Mouse (Mus musculus) liver, embryonic 14.5 days (tissue): ENCODE measurements at regions not wholly inside any gene's neighbourhood (a gene's known extent, or its start where the extent isn't known, plus 50 kb on each side); places are given as distances from the start of the nearest gene placed in this dataset.

Experiments
- ATAC-seq: fragments of 200-750 bp; cut with Nextera tagmentation; 2 replicates; pipeline ENCODE4 v1.8.0; 2017; ENCODE audit warnings: moderate number of reproducible peaks, mild to moderate bottlenecking, moderate library complexity; ENCODE audit not compliant: insufficient read depth
- DNase-seq, 3 experiments: peaks; one replicate each; pipeline ENCODE4 v3.0.0-alpha.2; 2012 to 2013; ENCODE audit warnings: low read depth in 3 of 3, low spot score in 3 of 3
- H3K27ac ChIP-seq: fragments of 300-500 bp; sonication (generic); 2 replicates; pipeline ENCODE4 v1.5.1; 2014; ENCODE audit warnings: moderate library complexity, mild to moderate bottlenecking, control low read depth, inconsistent platforms
- H3K27me3 ChIP-seq: fragments of 300-500 bp; sonication (generic); 2 replicates; pipeline ENCODE4 v1.6.1; 2014; ENCODE audit warnings: mild to moderate bottlenecking, low read length, moderate library complexity; ENCODE audit not compliant: control insufficient read depth, insufficient read depth
- H3K36me3 ChIP-seq: fragments of 300-500 bp; sonication (generic); replicated peaks from 2 replicates; pipeline ENCODE4 v1.6.1; 2014; ENCODE audit warnings: low read depth; ENCODE audit not compliant: control insufficient read depth, insufficient read depth
- H3K4me1 ChIP-seq, 2 experiments: fragments of 200-500 bp in 1 of 2; fragments of 300-500 bp in 1 of 2; sonication (generic) in 1 of 2; replicated peaks; 2 replicates each; pipeline ENCODE4 v1.6.1; 2012 to 2014; ENCODE audit warnings: antibody characterized with exemption in 1 of 2, inconsistent platforms in 1 of 2, low read length in 1 of 2; ENCODE audit not compliant: control insufficient read depth in 2 of 2, insufficient read depth in 2 of 2
- H3K4me2 ChIP-seq: fragments of 300-500 bp; sonication (generic); 2 replicates; pipeline ENCODE4 v1.6.1; 2014; ENCODE audit warnings: low read depth, mild to moderate bottlenecking, control low read depth, moderate library complexity
- H3K4me3 ChIP-seq, 2 experiments: fragments of 200-500 bp in 1 of 2; fragments of 300-500 bp in 1 of 2; sonication (generic) in 1 of 2; 2 replicates each; pipeline ENCODE4 v1.5.1; 2012 to 2014; ENCODE audit warnings: low read depth in 2 of 2, low read length in 2 of 2, mild to moderate bottlenecking in 2 of 2, control low read depth in 1 of 2, inconsistent platforms in 1 of 2, moderate library complexity in 1 of 2; ENCODE audit not compliant: insufficient read depth in 1 of 2
- H3K9ac ChIP-seq: fragments of 300-500 bp; sonication (generic); replicated peaks from 2 replicates; pipeline ENCODE4 v1.6.1; 2014; ENCODE audit warnings: mild to moderate bottlenecking, control low read depth, moderate library complexity
- H3K9me3 ChIP-seq: fragments of 300-500 bp; sonication (generic); 2 replicates; pipeline ENCODE4 v1.6.1; 2016; ENCODE audit warnings: low read length, mixed read lengths; ENCODE audit not compliant: control insufficient read depth
- CTCF ChIP-seq: IDR thresholded peaks from 2 replicates; pipeline ENCODE4 v1.5.1; 2016; ENCODE audit warnings: antibody characterized with exemption, low read depth, control low read depth
- EP300 ChIP-seq: IDR thresholded peaks from 2 replicates; pipeline ENCODE4 v1.6.1; 2016; ENCODE audit warnings: antibody characterized with exemption, low read depth
- WGBS: fragments of 180-500 bp; shearing (Covaris S2); extraction: QIAGEN DNeasy Blood & Tissue Kit; methylation state at CpG from one replicate; pipeline ENCODE4 v1.1.7; 2014; ENCODE audit not compliant: insufficient replicate concordance; 5-methylcytosine and 5-hydroxymethylcytosine counted together

- Histone ChIP-seq H3K4me1 (no peaks in the 10 kb centered on the region), H3K4me3 (no peak overlapping the region), H3K9ac (no peak overlapping the region), H3K4me2 (no peak overlapping the region), H3K27ac (no peak overlapping the region), H3K9me3 (no peaks in the 10 kb centered on the region), H3K27me3 (no peaks in the 10 kb centered on the region), H3K36me3 (no peaks in the 10 kb centered on the region)
- WGBS, result 59% methylated on average over 6 of the region's 6 CpGs
- DNase-seq (no peak), ATAC-seq (no peak)
- TF ChIP-seq CTCF (no peak), EP300 (no peak)
Measured at GRCm38 (mm10) chr4:9002380-9002779, 763.5 kb upstream of the Car8 start.

GRCm38 (mm10) chr4:8998606-8999005 is 759.8 kb upstream of the Car8 start:
- DNase-seq (no peak), ATAC-seq (no peak)
- H3K9ac ChIP-seq, result no peak overlapping the region
- 65% methylated on average over 4 of the region's 4 CpGs for WGBS
- H3K9me3 ChIP-seq, result no peaks in the 10 kb centered on the region
- no peaks in the 10 kb centered on the region for H3K4me1 ChIP-seq
- H3K4me2 ChIP-seq, result no peak overlapping the region
- no peak overlapping the region for H3K27ac ChIP-seq
- no peaks in the 10 kb centered on the region for H3K36me3 ChIP-seq
- H3K4me3 ChIP-seq, result no peak overlapping the region
- no peaks in the 10 kb centered on the region for H3K27me3 ChIP-seq
- TF ChIP-seq EP300, result no peak
- no peak for TF ChIP-seq CTCF

GRCm38 (mm10) chr4:8992171-8992570 is 753.3 kb upstream of the Car8 start:
- Histone ChIP-seq H3K9ac (no peak overlapping the region), H3K9me3 (no peaks in the 10 kb centered on the region), H3K4me3 (no peak overlapping the region), H3K36me3 (no peaks in the 10 kb centered on the region), H3K27ac (no peak overlapping the region), H3K4me2 (no peak overlapping the region), H3K4me1 (no peaks in the 10 kb centered on the region), H3K27me3 (no peaks in the 10 kb centered on the region)
- no peak for DNase-seq
- TF ChIP-seq CTCF, result no peak
- no peak for TF ChIP-seq EP300
- no peak for ATAC-seq
- WGBS, result 59% methylated on average over 1 of the region's 1 CpGs

GRCm38 (mm10) chr4:8990551-8990950 is 751.7 kb upstream of the Car8 start:
- no peaks in the 10 kb centered on the region for H3K9me3 ChIP-seq
- H3K4me2 ChIP-seq, result no peak overlapping the region
- H3K36me3 ChIP-seq, result no peaks in the 10 kb centered on the region
- H3K9ac ChIP-seq, result no peak overlapping the region
- TF ChIP-seq CTCF (no peak), EP300 (no peak)
- WGBS, result 70% methylated on average over 5 of the region's 5 CpGs
- no peaks in the 10 kb centered on the region for H3K4me1 ChIP-seq
- DNase-seq (no peak), ATAC-seq (no peak)
- no peaks in the 10 kb centered on the region for H3K27me3 ChIP-seq
- H3K4me3 ChIP-seq, result no peak overlapping the region
- H3K27ac ChIP-seq, result no peak overlapping the region

- Histone ChIP-seq H3K9ac (no peak overlapping the region), H3K36me3 (no peaks in the 10 kb centered on the region), H3K27ac (no peak overlapping the region), H3K4me3 (no peak overlapping the region), H3K27me3 (no peaks in the 10 kb centered on the region), H3K4me1 (no peaks in the 10 kb centered on the region), H3K9me3 (no peaks in the 10 kb centered on the region), H3K4me2 (no peak overlapping the region)
- WGBS, result 79% methylated on average over 6 of the region's 6 CpGs
- TF ChIP-seq EP300 (no peak), CTCF (no peak)
- DNase-seq (no peak), ATAC-seq (no peak)
Measured at GRCm38 (mm10) chr4:8989614-8990013, 750.8 kb upstream of the Car8 start.

- no peak overlapping the region for H3K4me3 ChIP-seq
- no peak for TF ChIP-seq EP300
- TF ChIP-seq CTCF, result no peak
- no peaks in the 10 kb centered on the region for H3K4me1 ChIP-seq
- ATAC-seq (no peak), DNase-seq (no peak)
- no peak overlapping the region for H3K9ac ChIP-seq
- H3K9me3 ChIP-seq, result no peaks in the 10 kb centered on the region
- 61% methylated on average over 4 of the region's 4 CpGs for WGBS
- H3K36me3 ChIP-seq, result no peaks in the 10 kb centered on the region
- no peaks in the 10 kb centered on the region for H3K27me3 ChIP-seq
- H3K27ac ChIP-seq, result no peak overlapping the region
- H3K4me2 ChIP-seq, result no peak overlapping the region
Measured at GRCm38 (mm10) chr4:8989110-8989509, 750.3 kb upstream of the Car8 start.
